Mouse (Mus musculus): Measurements from ENCODE around the gene Rassf5. TPM values are rescaled to one million over a fixed set of nuclear protein-coding genes. Genes with fewer than 3 reads are reported as not detected.

The Rassf5 gene
- polyA plus RNA-seq, 1 experiment from 2014 or later: 1.4 TPM

- H3K4me3 ChIP-seq: no peak overlapping the region
- H3K9me3 ChIP-seq: no peaks in the 10 kb centered on the region
- H3K4me1 ChIP-seq: no peaks in the 10 kb centered on the region
- 83% methylated on average over 4 of the region's 4 CpGs for WGBS
- no peaks in the 10 kb centered on the region for H3K27me3 ChIP-seq
- H3K36me3 ChIP-seq: no peaks in the 10 kb centered on the region
- ATAC-seq (ENCODE audit: low FRiP score, low read depth): no peak
- H3K27ac ChIP-seq (replicated peaks): no peak overlapping the region
- no peak overlapping the region for H3K4me2 ChIP-seq (replicated peaks)
- no peak overlapping the region for H3K9ac ChIP-seq (replicated peaks)
These were observed 43.7 kb downstream of the Rassf5 start for GRCm38 (mm10) chr1:131201391-131201790.

GRCm38 (mm10) chr1:131200588-131200987, 44.5 kb downstream of the Rassf5 start:
- ATAC-seq (ENCODE audit: low FRiP score, low read depth): no peak
- Histone ChIP-seq H3K36me3 (no peaks in the 10 kb centered on the region), H3K4me1 (no peaks in the 10 kb centered on the region), H3K27me3 (no peaks in the 10 kb centered on the region), H3K9ac (replicated peaks) (no peak overlapping the region), H3K9me3 (no peaks in the 10 kb centered on the region), H3K4me2 (replicated peaks) (no peak overlapping the region), H3K4me3 (no peak overlapping the region), H3K27ac (replicated peaks) (no peak overlapping the region)
- 81% methylated on average over 10 of the region's 10 CpGs for WGBS

DNA sequence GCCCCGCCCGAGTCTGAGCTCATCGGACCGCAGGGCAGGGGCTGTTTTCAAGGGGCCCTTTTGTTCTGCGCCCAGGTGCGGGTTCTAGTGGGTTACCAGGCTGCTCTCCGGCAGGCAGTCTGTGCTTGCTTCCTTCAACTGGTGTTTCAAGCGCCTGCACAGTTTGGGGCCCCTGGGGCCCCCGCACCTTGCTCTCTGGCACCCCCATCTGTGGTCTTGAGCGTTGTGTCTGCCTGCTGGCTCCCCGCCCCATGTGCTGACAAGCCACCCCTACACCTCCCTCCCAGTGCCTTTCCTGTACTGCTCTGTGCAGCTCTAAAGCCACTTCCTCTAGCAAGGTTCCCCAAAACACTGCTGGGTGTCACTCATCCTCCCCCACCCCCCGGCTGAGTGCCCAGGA, 45.1 kb downstream of the Rassf5 start:
- ATAC-seq (ENCODE audit: low FRiP score, low read depth): no peak
- no peaks in the 10 kb centered on the region for H3K9me3 ChIP-seq
- no peak overlapping the region for H3K9ac ChIP-seq (replicated peaks)
- H3K4me1 ChIP-seq: no peaks in the 10 kb centered on the region
- no peak overlapping the region for H3K4me2 ChIP-seq (replicated peaks)
- H3K27ac ChIP-seq (replicated peaks): no peak overlapping the region
- no peaks in the 10 kb centered on the region for H3K27me3 ChIP-seq
- WGBS: 61% methylated on average over 12 of the region's 12 CpGs
- no peak overlapping the region for H3K4me3 ChIP-seq
- H3K36me3 ChIP-seq: no peaks in the 10 kb centered on the region

DNA sequence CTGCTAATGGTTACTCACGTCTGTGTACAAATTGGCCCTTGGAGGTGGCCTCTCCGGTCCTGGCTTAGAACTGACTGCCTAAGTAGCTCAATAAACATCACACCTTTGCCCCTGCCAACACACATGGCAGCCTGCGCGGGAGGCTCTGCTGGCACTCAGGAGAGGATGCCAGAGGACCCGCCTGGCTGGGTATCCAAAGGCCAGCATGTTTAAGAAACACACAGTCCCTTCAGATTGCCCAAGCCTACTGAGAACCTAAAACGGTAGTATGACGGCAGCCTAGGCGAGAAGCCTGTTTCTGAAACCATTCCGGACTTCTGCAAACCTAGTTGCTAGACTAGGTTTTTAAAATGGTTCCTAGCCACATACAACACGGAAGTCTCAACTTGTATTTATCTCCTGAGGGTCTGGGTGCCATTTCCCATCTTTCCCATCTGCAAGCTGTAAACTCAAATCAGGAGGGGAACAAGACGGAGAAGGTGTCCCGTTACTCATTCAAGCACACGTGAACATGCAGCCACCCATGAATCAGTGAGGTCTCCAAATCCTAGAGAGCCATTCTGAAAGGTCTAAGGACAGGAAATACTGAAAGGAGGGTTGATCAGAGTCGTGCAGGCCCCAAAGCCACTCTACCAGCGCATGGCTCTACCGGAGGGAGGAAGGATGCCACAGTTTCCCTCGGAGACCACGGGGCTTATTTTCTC, 45.8 kb downstream of the Rassf5 start:
- Histone ChIP-seq H3K9ac (replicated peaks) (no peak overlapping the region), H3K27me3 (no peaks in the 10 kb centered on the region), H3K36me3 (no peaks in the 10 kb centered on the region), H3K4me2 (replicated peaks) (no peak overlapping the region), H3K27ac (replicated peaks) (no peak overlapping the region), H3K4me3 (no peak overlapping the region), H3K9me3 (no peaks in the 10 kb centered on the region), H3K4me1 (no peaks in the 10 kb centered on the region)
- 87% methylated on average over 18 of the region's 18 CpGs for WGBS
- no peak for ATAC-seq (ENCODE audit: low FRiP score, low read depth)

DNA sequence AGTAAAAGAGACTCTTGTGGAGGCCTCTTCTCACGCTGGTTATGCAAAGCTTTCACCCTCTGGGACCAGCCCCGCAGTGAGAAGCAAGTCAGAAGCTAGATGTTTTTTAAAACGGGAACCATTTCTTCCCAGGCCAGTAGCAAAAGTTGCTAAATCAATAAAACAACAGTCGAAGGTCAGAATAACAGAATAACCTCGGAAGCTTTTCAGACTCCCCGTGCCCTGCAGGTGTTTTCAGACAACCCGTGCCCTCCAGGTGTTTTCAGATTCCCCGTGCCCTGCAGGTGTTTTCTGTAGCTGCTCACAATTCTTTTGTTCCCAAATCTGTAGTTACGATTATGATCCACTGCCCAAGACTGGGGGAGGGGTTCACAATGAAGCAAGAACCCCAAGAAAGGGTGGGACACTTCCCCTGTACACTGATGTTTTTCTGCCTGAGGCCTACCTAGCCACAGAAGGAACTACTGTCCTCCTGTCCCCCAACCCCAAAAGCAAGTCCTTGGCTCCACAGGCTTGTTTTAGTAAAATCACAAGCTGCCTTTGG, 46.6 kb downstream of the Rassf5 start:
- H3K9me3 ChIP-seq: no peaks in the 10 kb centered on the region
- H3K27ac ChIP-seq (replicated peaks): no peak overlapping the region
- H3K27me3 ChIP-seq: no peaks in the 10 kb centered on the region
- 76% methylated on average over 9 of the region's 9 CpGs for WGBS
- no peak overlapping the region for H3K9ac ChIP-seq (replicated peaks)
- no peaks in the 10 kb centered on the region for H3K4me1 ChIP-seq
- no peak overlapping the region for H3K4me3 ChIP-seq
- H3K4me2 ChIP-seq (replicated peaks): no peak overlapping the region
- no peak for ATAC-seq (ENCODE audit: low FRiP score, low read depth)
- no peaks in the 10 kb centered on the region for H3K36me3 ChIP-seq

DNA sequence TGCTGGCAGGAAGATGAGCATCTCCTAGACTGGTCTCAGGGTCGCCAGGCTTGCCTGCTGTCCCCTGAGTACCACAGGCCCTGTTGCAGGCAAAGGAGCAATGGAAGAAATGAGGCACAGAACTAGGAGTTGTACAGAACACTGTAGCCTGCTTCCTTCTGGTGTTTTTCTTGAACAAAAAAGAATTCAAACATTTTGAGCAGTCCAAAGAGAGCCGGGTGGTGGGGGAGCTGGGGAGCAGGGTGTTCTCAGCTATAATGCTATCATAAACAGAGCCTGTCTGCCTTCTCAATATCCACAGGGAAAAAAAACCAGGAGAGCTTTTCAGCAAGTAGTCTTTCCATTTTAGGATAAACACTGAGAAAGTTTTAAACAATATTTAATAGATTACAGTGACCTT, 49.0 kb downstream of the Rassf5 start:
- H3K27me3 ChIP-seq: no peaks in the 10 kb centered on the region
- no peak for ATAC-seq (ENCODE audit: low FRiP score, low read depth)
- no peaks in the 10 kb centered on the region for H3K36me3 ChIP-seq
- no peaks in the 10 kb centered on the region for H3K4me1 ChIP-seq
- H3K9ac ChIP-seq (replicated peaks): no peak overlapping the region
- no peak overlapping the region for H3K27ac ChIP-seq (replicated peaks)
- no peaks in the 10 kb centered on the region for H3K9me3 ChIP-seq
- WGBS: 69% methylated on average over 2 of the region's 2 CpGs
- H3K4me3 ChIP-seq: no peak overlapping the region
- H3K4me2 ChIP-seq (replicated peaks): no peak overlapping the region

GRCm38 (mm10) chr1:131195653-131196052, 49.4 kb downstream of the Rassf5 start:
- Histone ChIP-seq H3K9ac (replicated peaks) (no peak overlapping the region), H3K27me3 (no peaks in the 10 kb centered on the region), H3K36me3 (no peaks in the 10 kb centered on the region), H3K27ac (replicated peaks) (no peak overlapping the region), H3K4me3 (no peak overlapping the region), H3K4me1 (no peaks in the 10 kb centered on the region), H3K4me2 (replicated peaks) (no peak overlapping the region), H3K9me3 (no peaks in the 10 kb centered on the region)
- 85% methylated on average over 7 of the region's 7 CpGs for WGBS
- ATAC-seq (ENCODE audit: low FRiP score, low read depth): no peak

DNA sequence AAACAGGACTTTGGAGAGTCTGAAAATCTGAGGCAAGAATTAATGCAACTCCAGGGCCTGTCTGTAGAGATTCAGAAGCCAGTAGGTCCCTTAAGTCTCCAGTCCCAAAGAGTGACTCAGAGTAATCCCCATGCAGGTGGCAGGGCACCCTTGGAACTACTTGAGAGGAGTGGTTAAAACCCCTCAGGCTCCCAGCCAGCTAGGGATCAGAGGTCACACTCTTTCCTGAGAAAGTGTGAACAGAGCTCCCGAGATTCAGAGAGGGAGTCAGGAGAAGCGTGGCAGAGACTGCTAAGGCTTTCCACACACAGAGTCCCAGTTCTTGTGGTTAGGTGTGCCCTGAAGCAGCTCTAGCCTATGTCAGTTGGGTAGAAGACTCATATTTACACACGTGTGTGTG, 51.3 kb downstream of the Rassf5 start:
- Histone ChIP-seq H3K9ac (replicated peaks) (no peak overlapping the region), H3K4me3 (no peak overlapping the region), H3K36me3 (no peaks in the 10 kb centered on the region), H3K27ac (replicated peaks) (no peak overlapping the region), H3K4me1 (no peaks in the 10 kb centered on the region), H3K27me3 (no peaks in the 10 kb centered on the region), H3K4me2 (replicated peaks) (no peak overlapping the region), H3K9me3 (no peaks in the 10 kb centered on the region)
- no peak for ATAC-seq (ENCODE audit: low FRiP score, low read depth)
- 58% methylated on average over 3 of the region's 3 CpGs for WGBS

DNA sequence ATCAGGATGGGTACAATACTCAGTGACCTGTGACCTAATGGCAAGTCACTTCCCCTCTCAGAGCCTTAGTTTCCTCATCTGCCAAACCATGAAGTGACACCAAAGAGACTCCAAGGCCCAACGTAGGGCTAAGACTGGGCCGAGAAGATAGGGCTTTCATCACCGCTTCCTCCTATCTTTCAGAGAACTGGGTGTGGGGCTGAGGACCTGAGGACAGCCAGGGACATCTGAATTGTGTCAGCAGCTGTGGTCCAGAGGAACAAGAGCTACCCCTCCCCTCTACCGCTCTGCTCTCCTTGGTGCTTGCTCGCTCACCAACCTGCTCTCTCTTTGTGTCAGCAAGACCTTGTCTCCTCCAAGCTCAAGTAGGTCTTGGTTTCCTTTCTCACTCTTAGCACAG, 56.4 kb downstream of the Rassf5 start:
- 95% methylated on average over 5 of the region's 5 CpGs for WGBS
- no peak for ATAC-seq (ENCODE audit: low FRiP score, low read depth)

GRCm38 (mm10) chr1:131187856-131188255, 57.2 kb downstream of the Rassf5 start:
- Histone ChIP-seq H3K9me3 (no peaks in the 10 kb centered on the region), H3K4me3 (no peak overlapping the region), H3K9ac (replicated peaks) (no peak overlapping the region), H3K27ac (replicated peaks) (no peak overlapping the region), H3K4me1 (no peaks in the 10 kb centered on the region), H3K27me3 (no peaks in the 10 kb centered on the region), H3K4me2 (replicated peaks) (no peak overlapping the region), H3K36me3 (no peaks in the 10 kb centered on the region)
- 92% methylated on average over 5 of the region's 5 CpGs for WGBS
- ATAC-seq (ENCODE audit: low FRiP score, low read depth): no peak

More for the DNA sequence above, 56.4 kb downstream of the Rassf5 start:
- Histone ChIP-seq H3K36me3 (no peaks in the 10 kb centered on the region), H3K4me1 (no peaks in the 10 kb centered on the region), H3K27ac (replicated peaks) (no peak overlapping the region), H3K9me3 (no peaks in the 10 kb centered on the region), H3K4me3 (no peak overlapping the region), H3K9ac (replicated peaks) (no peak overlapping the region), H3K27me3 (no peaks in the 10 kb centered on the region), H3K4me2 (replicated peaks) (no peak overlapping the region)

- ATAC-seq (ENCODE audit: low FRiP score, low read depth): no peak
- Histone ChIP-seq H3K27ac (replicated peaks) (no peak overlapping the region), H3K4me2 (replicated peaks) (no peak overlapping the region), H3K36me3 (no peaks in the 10 kb centered on the region), H3K9ac (replicated peaks) (no peak overlapping the region), H3K27me3 (no peaks in the 10 kb centered on the region), H3K4me1 (no peaks in the 10 kb centered on the region), H3K9me3 (no peaks in the 10 kb centered on the region), H3K4me3 (no peak overlapping the region)
- WGBS: 78% methylated on average over 6 of the region's 6 CpGs
These were observed 58.1 kb downstream of the Rassf5 start for GRCm38 (mm10) chr1:131186995-131187394.

DNA sequence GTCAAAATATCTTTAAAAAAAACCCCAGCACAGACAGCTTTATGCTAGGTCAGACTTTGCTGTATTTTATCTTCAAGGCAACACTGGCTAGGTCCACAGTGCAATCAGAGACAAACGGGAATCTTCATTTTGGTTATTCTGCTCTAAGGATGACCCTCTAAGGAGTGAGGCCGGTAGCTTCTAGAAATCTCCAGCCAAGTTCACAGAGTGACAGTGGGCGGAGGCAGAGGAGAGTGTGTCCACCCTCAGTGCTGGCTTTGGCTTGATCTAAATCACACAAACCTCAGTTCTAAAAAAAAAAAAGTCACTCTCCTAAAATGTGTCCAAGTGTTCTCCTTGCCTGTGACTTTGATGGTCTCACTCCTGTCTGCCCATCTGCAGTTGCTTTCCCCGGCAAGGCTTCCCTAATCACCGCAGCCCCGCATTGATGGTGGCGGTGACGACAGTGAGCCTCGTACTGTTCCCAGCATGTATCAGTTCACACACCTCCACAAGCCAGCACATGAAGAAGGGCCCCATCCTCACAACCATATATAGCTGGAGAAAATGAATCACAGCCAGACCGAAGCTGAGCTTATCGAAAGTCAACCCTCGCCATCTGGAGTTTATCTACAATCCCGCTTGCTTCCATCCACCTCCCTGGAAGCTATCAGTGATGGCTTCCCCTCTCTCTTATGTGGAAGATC, 59.1 kb downstream of the Rassf5 start:
- Histone ChIP-seq H3K4me2 (replicated peaks) (no peak overlapping the region), H3K27me3 (no peaks in the 10 kb centered on the region), H3K4me3 (no peak overlapping the region), H3K36me3 (no peaks in the 10 kb centered on the region), H3K4me1 (no peaks in the 10 kb centered on the region), H3K9me3 (no peaks in the 10 kb centered on the region), H3K9ac (replicated peaks) (no peak overlapping the region), H3K27ac (replicated peaks) (no peak overlapping the region)
- ATAC-seq (ENCODE audit: low FRiP score, low read depth): no peak
- 94% methylated on average over 13 of the region's 13 CpGs for WGBS
